Mouse (Mus musculus): ENCODE data around the gene Dnase1l1. TPM values are rescaled to one million over a fixed set of nuclear protein-coding genes. Genes with fewer than 3 reads are reported as not detected.

Dnase1l1 gene
- polyA plus RNA-seq, 1 experiment from 2014 or later = 17.3 TPM

GRCm38 (mm10) chrX:74277916-74278315 is 4.2 kb downstream of the Dnase1l1 start:
- H3K4me1 ChIP-seq (ENCODE audit: control insufficient read depth in 2 of 2, insufficient read depth in 2 of 2, low read length in 2 of 2) = no peaks in the 10 kb centered on the region
- no peak overlapping the region for H3K27ac ChIP-seq (replicated peaks in 1 of 2; ENCODE audit: control insufficient read depth in 1 of 2, insufficient read depth in 1 of 2, low read depth in 2 of 2, low read length in 2 of 2)
- 68% methylated on average over 8 of the region's 8 CpGs for WGBS
- no peak overlapping the region for H3K9ac ChIP-seq (ENCODE audit: low read length)
- H3K36me3 ChIP-seq (ENCODE audit: control insufficient read depth, insufficient read depth, low read length) = peaks cover 6% of the 10 kb centered on the region
- H3K27me3 ChIP-seq (ENCODE audit: control insufficient read depth, insufficient read depth, low read length) = no peaks in the 10 kb centered on the region
- H3K4me2 ChIP-seq (ENCODE audit: low read length) = no peak overlapping the region
- ATAC-seq (ENCODE audit: insufficient number of reproducible peaks, insufficient read depth, low FRiP score, low read depth) = no peak
- no peak overlapping the region for H3K4me3 ChIP-seq (ENCODE audit: control insufficient read depth in 1 of 2, insufficient read depth in 1 of 2, low read depth in 1 of 2, low read length in 2 of 2)
- H3K9me3 ChIP-seq (ENCODE audit: control insufficient read depth, low read length) = no peaks in the 10 kb centered on the region

DNA sequence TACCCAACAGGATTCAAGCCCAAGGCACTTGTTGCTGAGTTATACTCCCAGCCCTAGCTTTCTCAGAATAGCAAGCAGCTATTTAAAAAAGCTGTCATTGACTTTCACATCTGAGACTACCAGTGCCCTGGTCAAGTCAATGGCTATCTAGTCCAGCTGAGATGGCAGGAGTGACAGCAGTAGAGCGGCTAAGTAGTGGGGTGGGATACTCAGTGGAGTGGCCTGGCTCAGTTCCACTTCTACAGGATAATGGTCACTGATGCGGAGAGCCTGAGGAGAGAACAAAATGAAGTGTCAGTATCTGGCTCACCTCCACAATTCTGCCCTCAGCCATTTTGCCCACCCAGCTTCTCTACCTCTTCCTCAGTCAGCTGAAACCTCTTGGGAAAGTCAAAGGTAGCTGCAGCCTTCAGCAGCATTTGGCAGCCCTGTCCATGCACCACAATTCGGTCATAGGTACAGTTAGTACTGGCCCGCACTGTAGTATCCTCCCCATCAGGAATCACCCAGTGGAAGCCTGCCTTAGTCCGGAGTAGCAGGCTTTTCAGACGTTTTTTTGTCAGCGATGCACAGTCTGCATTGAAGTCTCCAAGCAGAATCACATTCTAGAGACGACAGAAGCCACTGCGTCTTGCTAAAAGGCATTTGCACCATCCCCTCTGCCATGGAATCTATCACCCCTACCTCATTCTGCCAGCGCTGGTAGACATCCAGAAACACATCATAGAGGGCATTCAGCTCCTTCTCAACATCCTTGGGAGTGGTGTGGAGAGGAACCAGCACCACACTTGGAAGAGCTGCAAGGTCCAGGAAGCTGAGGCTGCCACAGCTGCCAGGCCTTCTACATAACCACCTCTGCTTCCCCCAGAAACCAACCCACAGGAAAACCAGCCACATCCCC is 8.5 kb downstream of the Dnase1l1 start:
- H3K9me3 ChIP-seq (ENCODE audit: control insufficient read depth, low read length) = no peaks in the 10 kb centered on the region
- no peak overlapping the region; a peak in 1 of 4 replicates for H3K27ac ChIP-seq (replicated peaks in 1 of 2; ENCODE audit: control insufficient read depth in 1 of 2, insufficient read depth in 1 of 2, low read depth in 2 of 2, low read length in 2 of 2)
- peaks cover 17% of the 10 kb centered on the region for H3K36me3 ChIP-seq (ENCODE audit: control insufficient read depth, insufficient read depth, low read length)
- no peaks in the 10 kb centered on the region; a peak in 1 of 4 replicates for H3K4me1 ChIP-seq (ENCODE audit: control insufficient read depth in 2 of 2, insufficient read depth in 2 of 2, low read length in 2 of 2)
- 29% methylated on average over 10 of the region's 10 CpGs for WGBS
- ATAC-seq (ENCODE audit: insufficient number of reproducible peaks, insufficient read depth, low FRiP score, low read depth) = no peak
- H3K9ac ChIP-seq (ENCODE audit: low read length) = no peak overlapping the region
- no peaks in the 10 kb centered on the region for H3K27me3 ChIP-seq (ENCODE audit: control insufficient read depth, insufficient read depth, low read length)
- H3K4me3 ChIP-seq (ENCODE audit: control insufficient read depth in 1 of 2, insufficient read depth in 1 of 2, low read depth in 1 of 2, low read length in 2 of 2) = no peak overlapping the region
- H3K4me2 ChIP-seq (ENCODE audit: low read length) = no peak overlapping the region

DNA sequence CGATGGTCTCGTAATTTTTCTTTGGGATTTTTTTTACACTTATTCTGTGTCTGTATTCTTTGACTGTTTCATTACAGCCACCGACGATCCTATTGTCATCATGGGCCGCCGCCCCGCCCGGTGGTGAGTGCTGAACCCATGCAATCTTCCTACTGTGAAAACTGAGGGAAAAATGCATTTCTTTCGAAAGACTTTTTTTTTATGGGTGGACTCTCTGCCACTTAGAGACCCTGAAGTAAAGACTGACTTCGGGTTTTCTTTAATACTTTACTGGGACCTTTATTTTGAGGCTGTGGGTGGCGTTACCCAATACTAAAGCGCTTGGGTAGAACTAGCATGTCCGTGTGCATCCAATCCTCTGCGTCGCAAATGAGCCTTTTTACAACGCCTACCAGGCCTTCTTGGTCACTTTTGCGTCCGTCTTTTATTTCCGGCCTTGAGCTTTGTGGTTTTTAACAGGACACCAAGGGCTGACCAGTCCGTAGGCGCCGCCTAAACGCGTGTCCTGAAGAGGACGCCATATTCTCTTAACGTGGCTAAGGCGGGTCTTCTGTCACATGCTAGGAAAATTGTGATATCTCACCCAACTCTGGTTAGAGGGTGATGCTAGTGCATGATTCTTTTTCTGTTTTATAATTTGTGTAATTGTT is 11.1 kb downstream of the Dnase1l1 start:
- peak overlapping the region; percentile 58 to 75 for H3K4me3 ChIP-seq (ENCODE audit: control insufficient read depth in 1 of 2, insufficient read depth in 1 of 2, low read depth in 1 of 2, low read length in 2 of 2)
- no peaks in the 10 kb centered on the region; a peak in 1 of 4 replicates for H3K4me1 ChIP-seq (ENCODE audit: control insufficient read depth in 2 of 2, insufficient read depth in 2 of 2, low read length in 2 of 2)
- WGBS = 11% methylated on average over 27 of the region's 27 CpGs
- ATAC-seq (ENCODE audit: insufficient number of reproducible peaks, insufficient read depth, low FRiP score, low read depth) = no peak
- H3K4me2 ChIP-seq (ENCODE audit: low read length) = peak overlapping the region; percentile 69
- H3K27me3 ChIP-seq (ENCODE audit: control insufficient read depth, insufficient read depth, low read length) = no peaks in the 10 kb centered on the region
- no peaks in the 10 kb centered on the region for H3K9me3 ChIP-seq (ENCODE audit: control insufficient read depth, low read length)
- H3K36me3 ChIP-seq (ENCODE audit: control insufficient read depth, insufficient read depth, low read length) = peaks cover 17% of the 10 kb centered on the region
- H3K9ac ChIP-seq (ENCODE audit: low read length) = peak overlapping the region; percentile 88
- peak overlapping the region; percentile 78 to 79 for H3K27ac ChIP-seq (replicated peaks in 1 of 2; ENCODE audit: control insufficient read depth in 1 of 2, insufficient read depth in 1 of 2, low read depth in 2 of 2, low read length in 2 of 2)

DNA sequence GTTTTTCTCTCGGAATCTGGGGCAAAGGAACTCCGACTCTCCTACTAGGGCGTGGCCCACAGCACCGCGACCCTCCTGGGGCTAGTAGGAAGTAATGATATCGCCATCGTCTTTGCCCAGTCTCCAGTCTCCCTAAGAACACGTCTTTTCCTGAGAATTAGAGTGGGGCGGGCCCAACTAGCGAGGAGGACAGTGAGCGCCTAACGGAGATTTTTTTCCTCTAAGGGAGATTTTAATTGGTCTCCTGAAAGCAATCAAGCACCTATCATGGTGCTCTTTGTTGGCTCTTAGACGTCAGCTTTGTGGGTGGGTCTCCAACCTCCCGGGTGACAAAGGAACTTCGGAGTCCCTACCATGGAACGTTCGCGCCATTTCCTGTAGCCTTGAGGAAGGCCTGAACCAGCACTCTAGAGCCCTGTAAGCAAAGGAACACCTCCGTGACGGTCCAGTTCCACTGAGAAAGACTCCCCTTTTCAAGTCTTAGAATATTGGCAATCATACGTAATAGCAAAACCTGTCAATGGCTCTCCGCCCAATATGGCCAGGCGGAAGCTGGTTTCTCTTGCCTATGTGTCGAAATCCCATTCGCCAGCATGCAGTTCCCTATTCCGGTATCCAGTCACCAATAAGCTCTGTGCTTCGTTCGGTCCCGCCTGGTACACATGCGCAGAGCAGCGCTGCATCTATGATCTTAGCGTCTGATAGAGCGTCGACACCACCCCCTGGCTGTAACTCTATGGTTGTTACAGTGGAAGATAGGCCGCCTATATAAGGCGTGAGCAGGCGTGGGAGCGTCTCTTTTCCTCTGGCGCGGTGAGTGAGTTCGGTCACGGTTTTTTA is 11.9 kb downstream of the Dnase1l1 start, which contains the start of gene Rpl10:
TSS of gene Rpl10 (plus strand) at position 751 of the 840 bp plus-strand sequence.
- H3K36me3 ChIP-seq (ENCODE audit: control insufficient read depth, insufficient read depth, low read length) = peaks cover 17% of the 10 kb centered on the region
- peak within 1 kb of the TSS; percentile 94 to 99 for H3K27ac ChIP-seq (replicated peaks in 1 of 2; ENCODE audit: control insufficient read depth in 1 of 2, insufficient read depth in 1 of 2, low read depth in 2 of 2, low read length in 2 of 2)
- H3K4me3 ChIP-seq (ENCODE audit: control insufficient read depth in 1 of 2, insufficient read depth in 1 of 2, low read depth in 1 of 2, low read length in 2 of 2) = peak within 1 kb of the TSS; percentile 58 to 75
- peak within 1 kb of the TSS; percentile 69 for H3K4me2 ChIP-seq (ENCODE audit: low read length)
- WGBS = 16% methylated on average over 42 of the region's 42 CpGs
- H3K9me3 ChIP-seq (ENCODE audit: control insufficient read depth, low read length) = no peaks in the 10 kb centered on the region
- H3K27me3 ChIP-seq (ENCODE audit: control insufficient read depth, insufficient read depth, low read length) = no peaks in the 10 kb centered on the region
- no peaks in the 10 kb centered on the region; a peak in 1 of 4 replicates for H3K4me1 ChIP-seq (ENCODE audit: control insufficient read depth in 2 of 2, insufficient read depth in 2 of 2, low read length in 2 of 2)
- H3K9ac ChIP-seq (ENCODE audit: low read length) = peak within 1 kb of the TSS; percentile 88
- ATAC-seq (ENCODE audit: insufficient number of reproducible peaks, insufficient read depth, low FRiP score, low read depth) = peak; percentile 94

DNA sequence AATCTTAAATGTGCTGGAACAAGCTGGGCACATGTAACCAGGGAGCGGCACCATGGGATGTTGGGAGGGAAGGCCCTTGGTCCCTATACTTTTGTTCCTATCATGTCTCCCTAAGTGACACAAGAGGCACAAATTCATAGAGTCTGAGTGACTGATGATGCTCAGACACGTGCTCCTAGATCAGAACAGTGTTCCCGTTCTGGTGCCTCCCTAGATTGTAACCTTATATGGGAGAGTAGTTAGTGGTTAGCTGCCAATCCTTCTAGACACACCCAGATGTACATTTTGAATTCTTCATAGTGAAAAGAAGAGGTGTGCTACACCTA is 12.4 kb downstream of the Dnase1l1 start:
- WGBS = 31% methylated on average over 3 of the region's 3 CpGs
- no peaks in the 10 kb centered on the region; a peak in 1 of 4 replicates for H3K4me1 ChIP-seq (ENCODE audit: control insufficient read depth in 2 of 2, insufficient read depth in 2 of 2, low read length in 2 of 2)
- peaks cover 17% of the 10 kb centered on the region for H3K36me3 ChIP-seq (ENCODE audit: control insufficient read depth, insufficient read depth, low read length)
- H3K9me3 ChIP-seq (ENCODE audit: control insufficient read depth, low read length) = no peaks in the 10 kb centered on the region
- ATAC-seq (ENCODE audit: insufficient number of reproducible peaks, insufficient read depth, low FRiP score, low read depth) = 0 out of 2 replicates have a peak, but pooled peaks have one; percentile 1
- H3K4me3 ChIP-seq (ENCODE audit: control insufficient read depth in 1 of 2, insufficient read depth in 1 of 2, low read depth in 1 of 2, low read length in 2 of 2) = peak overlapping the region; percentile 44 to 58
- peak overlapping the region; percentile 67 for H3K4me2 ChIP-seq (ENCODE audit: low read length)
- H3K27me3 ChIP-seq (ENCODE audit: control insufficient read depth, insufficient read depth, low read length) = no peaks in the 10 kb centered on the region
- peak overlapping the region; percentile 94 to 99 for H3K27ac ChIP-seq (replicated peaks in 1 of 2; ENCODE audit: control insufficient read depth in 1 of 2, insufficient read depth in 1 of 2, low read depth in 2 of 2, low read length in 2 of 2)
- H3K9ac ChIP-seq (ENCODE audit: low read length) = peak overlapping the region; percentile 74

GRCm38 (mm10) chrX:74257746-74258145 is 24.4 kb downstream of the Dnase1l1 start:
- Histone ChIP-seq H3K9ac (ENCODE audit: low read length) (no peak overlapping the region), H3K27me3 (ENCODE audit: control insufficient read depth, insufficient read depth, low read length) (no peaks in the 10 kb centered on the region), H3K36me3 (ENCODE audit: control insufficient read depth, insufficient read depth, low read length) (peaks cover 25% of the 10 kb centered on the region), H3K4me2 (ENCODE audit: low read length) (no peak overlapping the region), H3K4me1 (ENCODE audit: control insufficient read depth in 2 of 2, insufficient read depth in 2 of 2, low read length in 2 of 2) (no peaks in the 10 kb centered on the region), H3K4me3 (ENCODE audit: control insufficient read depth in 1 of 2, insufficient read depth in 1 of 2, low read depth in 1 of 2, low read length in 2 of 2) (no peak overlapping the region), H3K9me3 (ENCODE audit: control insufficient read depth, low read length) (no peaks in the 10 kb centered on the region), H3K27ac (replicated peaks in 1 of 2; ENCODE audit: control insufficient read depth in 1 of 2, insufficient read depth in 1 of 2, low read depth in 2 of 2, low read length in 2 of 2) (no peak overlapping the region)
- ATAC-seq (ENCODE audit: insufficient number of reproducible peaks, insufficient read depth, low FRiP score, low read depth) = no peak
- 84% methylated on average over 3 of the region's 3 CpGs for WGBS

GRCm38 (mm10) chrX:74254888-74255565 is 27.1 kb downstream of the Dnase1l1 start:
- peak; percentile 33; the same call in 1 of the 2 replicates for ATAC-seq (ENCODE audit: insufficient number of reproducible peaks, insufficient read depth, low FRiP score, low read depth)
- Histone ChIP-seq H3K4me1 (ENCODE audit: control insufficient read depth in 2 of 2, insufficient read depth in 2 of 2, low read length in 2 of 2) (no peaks in the 10 kb centered on the region), H3K9ac (ENCODE audit: low read length) (peak overlapping the region; percentile 86), H3K27me3 (ENCODE audit: control insufficient read depth, insufficient read depth, low read length) (no peaks in the 10 kb centered on the region), H3K4me3 (ENCODE audit: control insufficient read depth in 1 of 2, insufficient read depth in 1 of 2, low read depth in 1 of 2, low read length in 2 of 2) (peak overlapping the region; percentile 57 to 76), H3K36me3 (ENCODE audit: control insufficient read depth, insufficient read depth, low read length) (peaks cover 25% of the 10 kb centered on the region), H3K4me2 (ENCODE audit: low read length) (peak overlapping the region; percentile 70), H3K27ac (replicated peaks in 1 of 2; ENCODE audit: control insufficient read depth in 1 of 2, insufficient read depth in 1 of 2, low read depth in 2 of 2, low read length in 2 of 2) (peak overlapping the region; percentile 90 to 92), H3K9me3 (ENCODE audit: control insufficient read depth, low read length) (no peaks in the 10 kb centered on the region)
- WGBS = 24% methylated on average over 31 of the region's 31 CpGs
